In the genomic region with DNA sequence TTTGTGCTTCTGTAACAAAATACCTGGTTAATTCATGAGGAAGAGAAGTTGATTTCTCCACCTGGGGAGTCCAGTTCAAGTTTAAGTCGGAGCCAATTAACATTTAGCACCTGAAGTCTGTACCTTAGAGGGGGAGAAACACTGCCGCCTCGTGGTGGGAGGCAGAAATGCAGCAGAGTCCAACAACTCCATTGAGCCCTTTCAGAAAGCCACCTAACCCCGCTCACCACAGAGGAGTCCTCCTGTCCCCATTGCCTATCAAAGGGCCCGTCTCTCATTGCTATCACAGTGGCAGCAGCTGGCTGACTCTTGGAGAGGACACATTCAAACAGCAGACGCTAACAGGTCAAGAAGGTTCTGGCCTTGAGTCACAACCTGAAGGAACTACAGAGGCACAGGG, we compare ENCODE assay signal across 10 mouse cellular contexts. TPM values are rescaled to one million over a fixed set of nuclear protein-coding genes. Genes with fewer than 3 reads are reported as not detected.
DNase-seq lines count a peak whose midpoint lies in the region; ATAC-seq lines count a peak whose summit lies in the region.
"Had no signal": no experiment of that assay in that cellular context is flagged by ENCODE, and none has a peak within 500 bp of the region (broad histone marks: within the 10 kb centered on the region; RNA-seq: fewer than 3 reads in every experiment).

No protein-coding gene starts in this region.

- no peak for ATAC-seq in heart, embryonic 12.5 days (ENCODE audit: insufficient number of reproducible peaks, low FRiP score)
- peak; percentile 78 for ATAC-seq in megakaryocyte-erythroid progenitor cell, adult 5-6 weeks (replicated peaks; ENCODE audit: low FRiP score, low TSS enrichment, poor library complexity, severe bottlenecking)

- H3K4me1 ChIP-seq in heart, embryonic 12.5 days (replicated peaks), result no peaks in the 10 kb centered on the region

- DNase-seq in heart, adult 11 months, result peak; percentile 79
- peak; percentile 43 for DNase-seq in right cerebral cortex, postnatal 4 days
- no peak for DNase-seq in right cerebral cortex, postnatal 36 days (ENCODE audit: low spot score in 2 of 2)
- DNase-seq in cerebellum, adult 9-10 months, result peak; percentile 61
- DNase-seq in kidney, adult 8-10 months, result peak; percentile 29 to 73
- DNase-seq in thymus, postnatal 25 days, result peak; percentile 73

- no peaks in the 10 kb centered on the region for H3K27me3 ChIP-seq in heart, embryonic 12.5 days (replicated peaks)

- 18% methylated on average over 6 of the region's 6 CpGs for WGBS in heart, embryonic 12.5 days

- no peaks in the 10 kb centered on the region for H3K9me3 ChIP-seq in heart, embryonic 12.5 days (replicated peaks)

- no peaks in the 10 kb centered on the region for H3K36me3 ChIP-seq in heart, embryonic 12.5 days

- no peak overlapping the region for H3K9ac ChIP-seq in heart, embryonic 12.5 days

- H3K4me2 ChIP-seq in heart, embryonic 12.5 days, result no peak overlapping the region

- H3K27ac ChIP-seq in heart, embryonic 12.5 days (ENCODE audit: poor library complexity, severe bottlenecking), result no peak overlapping the region

- no peak overlapping the region for H3K4me3 ChIP-seq in heart, embryonic 12.5 days

RNA-seq across cellular contexts. Expression of a gene that starts 37.5 kb away (rescaled TPM):
- polyA plus RNA-seq in heart, embryonic 12.5 days (2016; fragmentation: Nextera tagmentation; extraction: Ambion mirVana), result 0.31 TPM in 1 of 2 replicates, not detected in the other
- not detected in 2 replicates for total RNA-seq in megakaryocyte-erythroid progenitor cell, adult 5-6 weeks (2014; fragmentation: Nextera tagmentation)
- total RNA-seq in megakaryocyte-erythroid progenitor cell, adult 5-6 weeks (2017), result not detected in 2 replicates
- total RNA-seq: adrenal gland, postnatal 4 days; left cerebral cortex, postnatal 10 days had no signal

RNA-seq across cellular contexts. Expression of a gene that starts 37.6 kb away (rescaled TPM):
- 0.41 and 0.48 TPM in 2 replicates for polyA plus RNA-seq in heart, embryonic 12.5 days (2016; fragmentation: Nextera tagmentation; extraction: Ambion mirVana)
- 0.50 TPM in 1 of 2 replicates, not detected in the other for total RNA-seq in megakaryocyte-erythroid progenitor cell, adult 5-6 weeks (2014; fragmentation: Nextera tagmentation)
- total RNA-seq in megakaryocyte-erythroid progenitor cell, adult 5-6 weeks (2017), result 0.27 TPM in 1 of 2 replicates, not detected in the other

RNA-seq across cellular contexts. Expression of a gene that starts 51.0 kb away (rescaled TPM):
- polyA plus RNA-seq in heart, embryonic 12.5 days (2016; fragmentation: Nextera tagmentation; extraction: Ambion mirVana), result 3.6 and 4.5 TPM in 2 replicates
- total RNA-seq in megakaryocyte-erythroid progenitor cell, adult 5-6 weeks (2014; fragmentation: Nextera tagmentation), result 11.1 and 12.0 TPM in 2 replicates
- 2.9 and 11.7 TPM in 2 replicates for total RNA-seq in megakaryocyte-erythroid progenitor cell, adult 5-6 weeks (2017)

Comparison
In these comparisons a context has a peak if more than half of its experiments do, and no peak if none do; other contexts are left out.
1. DNase-seq: peak in heart, adult 11 months (single experiment), right cerebral cortex, postnatal 4 days (single experiment), cerebellum, adult 9-10 months (single experiment), kidney, adult 8-10 months (2 of 2) and thymus, postnatal 25 days (single experiment); none in right cerebral cortex, postnatal 36 days (0 of 2).